Mouse (Mus musculus) heart, embryonic 16.5 days (tissue): ENCODE data around the gene 1700016C15Rik. TPM values are rescaled to one million over a fixed set of nuclear protein-coding genes. Genes with fewer than 3 reads are reported as not detected.

Source experiments
- polyA plus RNA-seq: library from polyadenylated mRNA; unstranded; fragments of >200 nt; fragmentation: Nextera tagmentation; extraction: Ambion mirVana; gene quantifications from 2 replicates; pipeline ENCODE4 v1.2.1, GENCODE M21; 2015

The 1700016C15Rik gene
- polyA plus RNA-seq, 1 experiment from 2014 or later = not detected

Other genes starting within 250 kb of the 1700016C15Rik start
- 22.1 and 25.0 TPM in 2 replicates for gene Adss, start 66.7 kb downstream of the 1700016C15Rik start, polyA plus RNA-seq